Mouse (Mus musculus) kidney, postnatal 0 days (tissue): Measurements from ENCODE around the gene Hltf. TPM values are rescaled to one million over a fixed set of nuclear protein-coding genes. Genes with fewer than 3 reads are reported as not detected.

ENCODE experiments used
- ATAC-seq: fragments of 200-750 bp; cut with Nextera tagmentation; replicated peaks from 2 replicates; pipeline ENCODE4 v1.8.0; 2017; ENCODE audit warnings: low read depth, moderate number of reproducible peaks, moderate TSS enrichment, moderate library complexity; ENCODE audit not compliant: low FRiP score
- DNase-seq: peaks from one replicate; pipeline ENCODE4 v3.0.0-alpha.2; 2016; ENCODE audit warnings: low spot score
- H3K27ac ChIP-seq: fragments of 300-500 bp; sonication (generic); 2 replicates; pipeline ENCODE4 v1.5.1; 2014; ENCODE audit warnings: mild to moderate bottlenecking
- H3K27me3 ChIP-seq: fragments of 300-500 bp; sonication (generic); 2 replicates; pipeline ENCODE4 v1.6.1; 2014; ENCODE audit warnings: low read length, mixed read lengths; ENCODE audit not compliant: insufficient read depth
- H3K36me3 ChIP-seq: fragments of 300-500 bp; sonication (generic); 2 replicates; pipeline ENCODE4 v1.6.1; 2014; ENCODE audit warnings: low read length, mixed read lengths; ENCODE audit not compliant: insufficient read depth
- H3K4me1 ChIP-seq: fragments of 300-500 bp; sonication (generic); replicated peaks from 2 replicates; pipeline ENCODE4 v1.6.1; 2014; ENCODE audit warnings: antibody characterized with exemption, low read length, mixed read lengths; ENCODE audit not compliant: insufficient read depth
- H3K4me2 ChIP-seq: fragments of 300-500 bp; sonication (generic); 2 replicates; pipeline ENCODE4 v1.6.1; 2014; ENCODE audit warnings: mild to moderate bottlenecking, low read length, moderate library complexity, mixed read lengths
- H3K4me3 ChIP-seq: fragments of 300-500 bp; sonication (generic); replicated peaks from 2 replicates; pipeline ENCODE4 v1.5.1; 2014; ENCODE audit warnings: low read depth, low read length
- H3K9ac ChIP-seq: fragments of 300-500 bp; sonication (generic); 2 replicates; pipeline ENCODE4 v1.6.1; 2014; ENCODE audit warnings: low read depth, low read length
- H3K9me3 ChIP-seq: fragments of 300-500 bp; sonication (generic); replicated peaks from 2 replicates; pipeline ENCODE4 v1.6.1; 2016; ENCODE audit warnings: low read length, inconsistent platforms, mixed read lengths
- CTCF ChIP-seq: IDR thresholded peaks from 2 replicates; pipeline ENCODE4 v1.5.1; 2016; ENCODE audit warnings: antibody characterized with exemption, low read depth, mild to moderate bottlenecking, moderate library complexity
- WGBS: fragments of 180-500 bp; shearing (Covaris S2); extraction: QIAGEN DNeasy Blood & Tissue Kit; methylation state at CpG from one replicate; pipeline ENCODE4 v1.1.7; 2014; 5-methylcytosine and 5-hydroxymethylcytosine counted together
- polyA plus RNA-seq: library from polyadenylated mRNA; unstranded; fragments of >200 nt; fragmentation: Nextera tagmentation; extraction: Ambion mirVana; gene quantifications from 2 replicates; pipeline ENCODE4 v1.2.1, GENCODE M21; 2015

Hltf gene
- polyA plus RNA-seq, 1 experiment from 2014 or later = 15.4 TPM

- H3K27ac ChIP-seq = no peak overlapping the region
- no peak for TF ChIP-seq CTCF
- 75% methylated on average over 3 of the region's 3 CpGs for WGBS
- H3K4me2 ChIP-seq = no peak overlapping the region
- ATAC-seq (no peak), DNase-seq (no peak)
- no peaks in the 10 kb centered on the region for H3K9me3 ChIP-seq
- H3K36me3 ChIP-seq = no peaks in the 10 kb centered on the region
- no peak overlapping the region for H3K4me3 ChIP-seq
- H3K9ac ChIP-seq = no peak overlapping the region
- no peaks in the 10 kb centered on the region for H3K27me3 ChIP-seq
- H3K4me1 ChIP-seq = no peaks in the 10 kb centered on the region
Measured at GRCm38 (mm10) chr3:20082161-20082560, 24.6 kb downstream of the Hltf start.

GRCm38 (mm10) chr3:20103830-20104229, 46.2 kb downstream of the Hltf start:
- no peaks in the 10 kb centered on the region for H3K9me3 ChIP-seq
- no peak overlapping the region for H3K27ac ChIP-seq
- DNase-seq = no peak
- no peaks in the 10 kb centered on the region for H3K4me1 ChIP-seq
- H3K4me3 ChIP-seq = no peak overlapping the region
- 75% methylated on average over 3 of the region's 3 CpGs for WGBS
- 0 out of 2 replicates have a peak, but pooled peaks cover 3% of the 10 kb centered on the region for H3K36me3 ChIP-seq
- no peaks in the 10 kb centered on the region for H3K27me3 ChIP-seq
- no peak for TF ChIP-seq CTCF
- H3K9ac ChIP-seq = no peak overlapping the region
- no peak for ATAC-seq
- no peak overlapping the region for H3K4me2 ChIP-seq

- Histone ChIP-seq H3K36me3 (0 out of 2 replicates have a peak, but pooled peaks cover 3% of the 10 kb centered on the region), H3K4me2 (no peak overlapping the region), H3K9ac (no peak overlapping the region), H3K4me3 (no peak overlapping the region), H3K9me3 (no peaks in the 10 kb centered on the region), H3K27ac (no peak overlapping the region), H3K27me3 (no peaks in the 10 kb centered on the region), H3K4me1 (no peaks in the 10 kb centered on the region)
- ATAC-seq (no peak), DNase-seq (no peak)
- 77% methylated on average over 8 of the region's 8 CpGs for WGBS
- TF ChIP-seq CTCF = no peak
Measured at GRCm38 (mm10) chr3:20104318-20104717, 46.7 kb downstream of the Hltf start.

GRCm38 (mm10) chr3:20104776-20105175, 47.2 kb downstream of the Hltf start:
- no peaks in the 10 kb centered on the region for H3K4me1 ChIP-seq
- ATAC-seq (no peak), DNase-seq (no peak)
- no peak overlapping the region for H3K4me3 ChIP-seq
- no peaks in the 10 kb centered on the region for H3K9me3 ChIP-seq
- no peaks in the 10 kb centered on the region for H3K27me3 ChIP-seq
- no peak overlapping the region for H3K4me2 ChIP-seq
- 74% methylated on average over 2 of the region's 2 CpGs for WGBS
- TF ChIP-seq CTCF = no peak
- H3K27ac ChIP-seq = no peak overlapping the region
- 0 out of 2 replicates have a peak, but pooled peaks cover 3% of the 10 kb centered on the region for H3K36me3 ChIP-seq
- no peak overlapping the region for H3K9ac ChIP-seq

GRCm38 (mm10) chr3:20108881-20109280, 51.3 kb downstream of the Hltf start:
- DNase-seq (no peak), ATAC-seq (no peak)
- WGBS = 84% methylated on average over 5 of the region's 5 CpGs
- no peaks in the 10 kb centered on the region for H3K27me3 ChIP-seq
- H3K9ac ChIP-seq = no peak overlapping the region
- no peaks in the 10 kb centered on the region for H3K4me1 ChIP-seq
- TF ChIP-seq CTCF = no peak
- no peak overlapping the region for H3K4me2 ChIP-seq
- H3K27ac ChIP-seq = no peak overlapping the region
- H3K9me3 ChIP-seq = no peaks in the 10 kb centered on the region
- H3K4me3 ChIP-seq = no peak overlapping the region
- peaks cover 21% of the 10 kb centered on the region for H3K36me3 ChIP-seq

- ATAC-seq = no peak
Measured at GRCm38 (mm10) chr3:20111913-20112312, 54.3 kb downstream of the Hltf start.

GRCm38 (mm10) chr3:20119044-20119591, 61.5 kb downstream of the Hltf start:
- H3K27me3 ChIP-seq = no peaks in the 10 kb centered on the region
- 88% methylated on average over 19 of the region's 19 CpGs for WGBS
- no peak overlapping the region for H3K9ac ChIP-seq
- H3K4me2 ChIP-seq = no peak overlapping the region
- H3K27ac ChIP-seq = no peak overlapping the region
- ATAC-seq (0 out of 2 replicates have a peak, but pooled peaks have one; percentile 43), DNase-seq (no peak)
- H3K9me3 ChIP-seq = no peaks in the 10 kb centered on the region
- TF ChIP-seq CTCF = no peak
- H3K4me1 ChIP-seq = no peaks in the 10 kb centered on the region
- no peak overlapping the region for H3K4me3 ChIP-seq
- H3K36me3 ChIP-seq = no peaks in the 10 kb centered on the region; the same call in 1 of the 2 replicates

More at GRCm38 (mm10) chr3:20111913-20112312, 54.3 kb downstream of the Hltf start:
- DNase-seq = no peak
- 98% methylated on average over 2 of the region's 2 CpGs for WGBS
- no peak overlapping the region for H3K27ac ChIP-seq
- no peak overlapping the region for H3K4me3 ChIP-seq
- H3K4me1 ChIP-seq = no peaks in the 10 kb centered on the region
- no peak overlapping the region for H3K4me2 ChIP-seq
- H3K9ac ChIP-seq = no peak overlapping the region
- no peak for TF ChIP-seq CTCF
- H3K9me3 ChIP-seq = no peaks in the 10 kb centered on the region
- peaks cover 19% of the 10 kb centered on the region for H3K36me3 ChIP-seq
- H3K27me3 ChIP-seq = no peaks in the 10 kb centered on the region
